Mouse (Mus musculus) CH12.LX (cell line): ENCODE data around the gene Ift43. TPM values are rescaled to one million over a fixed set of nuclear protein-coding genes. Genes with fewer than 3 reads are reported as not detected.

Experiments
- DNase-seq: peaks from one replicate; pipeline ENCODE4 v3.0.0-alpha.2; 2013; ENCODE audit errors: extremely low read depth
- H3K27ac ChIP-seq: 2 replicates; pipeline ENCODE4 v1.5.1; 2012; ENCODE audit warnings: low read depth, mild to moderate bottlenecking, control low read depth, moderate library complexity; ENCODE audit not compliant: insufficient read depth
- H3K27me3 ChIP-seq: replicated peaks from 2 replicates; pipeline ENCODE3; 2012; ENCODE audit warnings: inconsistent platforms
- H3K36me3 ChIP-seq, 2 experiments: replicated peaks in 1 of 2; 2 replicates each; pipeline versions ENCODE3 to v1.6.1; 2012; ENCODE audit warnings: inconsistent platforms in 1 of 2, low read length in 1 of 2, mild to moderate bottlenecking in 1 of 2, mixed read lengths in 1 of 2, moderate library complexity in 1 of 2; ENCODE audit not compliant: control insufficient read depth in 1 of 2, insufficient read depth in 1 of 2
- H3K4me1 ChIP-seq, 2 experiments: 2 replicates each; pipeline ENCODE4 v1.6.1; 2012; ENCODE audit warnings: inconsistent platforms in 1 of 2, moderate library complexity in 1 of 2; ENCODE audit not compliant: insufficient read depth in 2 of 2, control insufficient read depth in 1 of 2
- H3K4me2 ChIP-seq: 2 replicates; pipeline ENCODE4 v1.6.1; 2012; ENCODE audit warnings: low read depth, mild to moderate bottlenecking, control low read depth; ENCODE audit not compliant: poor library complexity, insufficient read depth, severe bottlenecking
- H3K4me3 ChIP-seq, 3 experiments: fragments of 150-350 bp in 1 of 3; sonication (generic) in 1 of 3; replicated peaks in 1 of 3; 2 replicates each; pipeline versions ENCODE3 to v1.5.1; 2011 to 2012; ENCODE audit warnings: low read depth in 2 of 3, low read length in 2 of 3, mild to moderate bottlenecking in 2 of 3, moderate library complexity in 2 of 3, control low read depth in 1 of 3, improper control_type of control experiment in 1 of 3, inconsistent platforms in 1 of 3, mixed read lengths in 1 of 3; ENCODE audit not compliant: poor library complexity in 1 of 3
- H3K79me2 ChIP-seq: replicated peaks from 2 replicates; pipeline ENCODE4 v1.6.1; 2012; ENCODE audit warnings: mild to moderate bottlenecking, moderate library complexity; ENCODE audit not compliant: control insufficient read depth, poor library complexity, insufficient read depth, severe bottlenecking; ENCODE audit errors: extremely low read depth
- H3K9ac ChIP-seq: 2 replicates; pipeline ENCODE4 v1.6.1; 2012; ENCODE audit warnings: low read depth, mild to moderate bottlenecking, control low read depth, moderate library complexity; ENCODE audit not compliant: insufficient read depth
- H3K9me3 ChIP-seq: replicated peaks from 2 replicates; pipeline ENCODE3; 2012; ENCODE audit warnings: low read length, inconsistent platforms, mixed read lengths
- BHLHE40 ChIP-seq: IDR thresholded peaks from 2 replicates; pipeline ENCODE4 v1.6.1; 2011; ENCODE audit warnings: mild to moderate bottlenecking, low read depth, low read length, improper control_type of control experiment
- CHD1 ChIP-seq: IDR thresholded peaks from 2 replicates; pipeline ENCODE4 v1.6.1; 2012; ENCODE audit warnings: low read depth, low read length, improper control_type of control experiment, inconsistent platforms
- CTCF ChIP-seq, 2 experiments: IDR thresholded peaks in 1 of 2; conservative IDR thresholded peaks in 1 of 2; 2 replicates each; pipeline ENCODE4 v1.5.1; 2011 to 2012; ENCODE audit warnings: low read depth in 2 of 2, low read length in 2 of 2, improper control_type of control experiment in 1 of 2, inconsistent platforms in 1 of 2, mild to moderate bottlenecking in 1 of 2, moderate library complexity in 1 of 2
- E2F4 ChIP-seq: IDR thresholded peaks from 2 replicates; pipeline ENCODE4 v1.6.1; 2011; ENCODE audit warnings: low read depth, low read length, improper control_type of control experiment; ENCODE audit not compliant: insufficient replicate concordance
- EP300 ChIP-seq: IDR thresholded peaks from 2 replicates; pipeline ENCODE4 v1.6.1; 2011; ENCODE audit warnings: low read length, improper control_type of control experiment
- ETS1 ChIP-seq: conservative IDR thresholded peaks from 2 replicates; pipeline ENCODE4 v1.6.1; 2012; ENCODE audit warnings: low read depth, mild to moderate bottlenecking, inconsistent platforms, low read length, improper control_type of control experiment, moderate library complexity
- GABPA ChIP-seq: IDR thresholded peaks from 2 replicates; pipeline ENCODE4 v1.6.1; 2012; ENCODE audit warnings: low read depth, low read length, improper control_type of control experiment, inconsistent platforms; ENCODE audit not compliant: insufficient replicate concordance
- HCFC1 ChIP-seq: IDR thresholded peaks from 2 replicates; pipeline ENCODE4 v1.6.1; 2012; ENCODE audit warnings: low read depth, mild to moderate bottlenecking, inconsistent platforms, low read length, improper control_type of control experiment
- IRF4 ChIP-seq: IDR thresholded peaks from 2 replicates; pipeline ENCODE4 v1.6.1; 2014; ENCODE audit warnings: low read depth, mild to moderate bottlenecking, inconsistent platforms, low read length, improper control_type of control experiment
- KAT2A ChIP-seq: IDR thresholded peaks from 2 replicates; pipeline ENCODE4 v1.6.1; 2012; ENCODE audit warnings: low read length, improper control_type of control experiment, inconsistent platforms; ENCODE audit not compliant: insufficient replicate concordance
- MAFK ChIP-seq: IDR thresholded peaks from 2 replicates; pipeline ENCODE4 v1.6.1; 2011; ENCODE audit warnings: low read length, improper control_type of control experiment; ENCODE audit not compliant: insufficient replicate concordance
- MYC ChIP-seq: IDR thresholded peaks from 2 replicates; pipeline ENCODE4 v1.6.1; 2011; ENCODE audit warnings: low read depth, mild to moderate bottlenecking, improper control_type of control experiment, low read length
- NELFE ChIP-seq: IDR thresholded peaks from 2 replicates; pipeline ENCODE4 v1.6.1; 2011; ENCODE audit warnings: low read depth, low read length, improper control_type of control experiment
- SMC3 ChIP-seq: IDR thresholded peaks from 2 replicates; pipeline ENCODE4 v1.6.1; 2011; ENCODE audit warnings: low read depth, low read length, improper control_type of control experiment
- UBTF ChIP-seq: IDR thresholded peaks from 2 replicates; pipeline ENCODE4 v1.6.1; 2012; ENCODE audit warnings: low read depth, mild to moderate bottlenecking, inconsistent platforms, low read length, improper control_type of control experiment, moderate library complexity
- USF1 ChIP-seq: IDR thresholded peaks from 2 replicates; pipeline ENCODE4 v1.6.1; 2014; ENCODE audit warnings: low read depth, mild to moderate bottlenecking, inconsistent platforms, low read length, improper control_type of control experiment
- USF2 ChIP-seq: conservative IDR thresholded peaks from 2 replicates; pipeline ENCODE4 v1.6.1; 2011; ENCODE audit warnings: low read depth, low read length, improper control_type of control experiment
- ZC3H11A ChIP-seq: IDR thresholded peaks from 2 replicates; pipeline ENCODE4 v1.6.1; 2012; ENCODE audit warnings: low read depth, mild to moderate bottlenecking, inconsistent platforms, low read length, improper control_type of control experiment
- ZNF384 ChIP-seq: IDR thresholded peaks from 2 replicates; pipeline ENCODE4 v1.6.1; 2012; ENCODE audit warnings: low read depth, low read length, improper control_type of control experiment, inconsistent platforms
- dilution Hi-C: fragments of 300-500 bp; cut with MboI; formaldehyde crosslinking; loops from 2 replicates; pipeline ENCODE4 v1.14.3; 2020; ENCODE audit warnings: low sequenced_read_pairs; ENCODE audit not compliant: extremely low pct_unique_long_range_greater_than_20kb, extremely low pct_ligation_motif_present
- in situ Hi-C: fragments of 300-500 bp; cut with MboI; formaldehyde crosslinking; loops from 3 replicates; pipeline ENCODE4 v1.14.3; 2019; ENCODE audit warnings: low sequenced_read_pairs, low pct_ligation_motif_present, low pct_unique_long_range_greater_than_20kb, mixed read lengths
- polyA plus RNA-seq: library from polyadenylated mRNA; unstranded; fragments of >175 nt; gene quantifications from 2 replicates; pipeline ENCODE4 v1.2.1, GENCODE M21; 2012; ENCODE audit warnings: low read depth; ENCODE audit not compliant: insufficient read length
- total RNA-seq, 2 experiments: library from RNA; depleted of rRNA; stranded (reverse); fragments of 300-350 nt in 1 of 2; fragments of >200 nt in 1 of 2; gene quantifications; 2 replicates each; pipeline ENCODE4 v1.2.3; 2012 to 2014

Gene Ift43
- total and polyA plus RNA-seq, 3 experiments: 2.0 to 8.6 (median 2.8) TPM

- no peak overlapping the region for H3K4me2 ChIP-seq
- no peaks in the 10 kb centered on the region for H3K27me3 ChIP-seq
- no peak overlapping the region for H3K9ac ChIP-seq
- H3K9me3 ChIP-seq: no peaks in the 10 kb centered on the region
- DNase-seq: no peak
- H3K27ac ChIP-seq: no peak overlapping the region
- H3K36me3 ChIP-seq: no peaks in the 10 kb centered on the region
- in situ Hi-C loops: no loop called here
- H3K4me3 ChIP-seq: no peak overlapping the region
- dilution Hi-C loops: no loop called here
- no peaks in the 10 kb centered on the region for H3K79me2 ChIP-seq
- peaks cover 4 to 7% of the 10 kb centered on the region in 2 experiments; a peak in 1 of 4 replicates for H3K4me1 ChIP-seq
- TF ChIP-seq IRF4: no peak
- TF ChIP-seq MAFK: no peak
- TF ChIP-seq ZNF384: no peak
- no peak for TF ChIP-seq NELFE
- no peak for TF ChIP-seq KAT2A
These were observed 18.4 kb downstream of the Ift43 start for GRCm38 (mm10) chr12:86100711-86101110.

GRCm38 (mm10) chr12:86102686-86103085 lies 20.3 kb downstream of the Ift43 start:
- H3K36me3 ChIP-seq: no peaks in the 10 kb centered on the region
- H3K4me1 ChIP-seq: peaks cover 0 to 4% of the 10 kb centered on the region in 2 experiments; a peak in 1 of 4 replicates
- no peak overlapping the region for H3K9ac ChIP-seq
- DNase-seq: no peak
- H3K9me3 ChIP-seq: no peaks in the 10 kb centered on the region
- no peak overlapping the region for H3K4me3 ChIP-seq
- in situ Hi-C loops (no loop called here), dilution Hi-C loops (no loop called here)
- H3K4me2 ChIP-seq: no peak overlapping the region
- H3K27ac ChIP-seq: no peak overlapping the region
- TF ChIP-seq CHD1: no peak
- TF ChIP-seq ZNF384: no peak
- no peak for TF ChIP-seq USF1
- no peak for TF ChIP-seq BHLHE40
- TF ChIP-seq IRF4: no peak
- TF ChIP-seq SMC3: no peak
- no peak for TF ChIP-seq USF2
- TF ChIP-seq E2F4: no peak
- TF ChIP-seq GABPA: no peak
- no peak for TF ChIP-seq MAFK
- TF ChIP-seq HCFC1: no peak
- TF ChIP-seq CTCF (conservative IDR thresholded peaks at IDR 0.05 in 1 of 2, IDR thresholded peaks at IDR 0.05 in 1 of 2; ENCODE audit: low read depth in 2 of 2, low read length in 2 of 2): no peak
- no peak for TF ChIP-seq MYC
- no peak for TF ChIP-seq UBTF
- no peak for TF ChIP-seq ZC3H11A
- TF ChIP-seq ETS1: no peak
- TF ChIP-seq EP300: no peak
- no peaks in the 10 kb centered on the region for H3K79me2 ChIP-seq
- no peaks in the 10 kb centered on the region for H3K27me3 ChIP-seq
